Mouse (Mus musculus) limb, embryonic 14.5 days (tissue): ENCODE measurements around the gene Hsd17b2. TPM values are rescaled to one million over a fixed set of nuclear protein-coding genes. Genes with fewer than 3 reads are reported as not detected.

Source experiments
- ATAC-seq: fragments of 200-750 bp; cut with Nextera tagmentation; 2 replicates; pipeline ENCODE4 v1.8.0; 2017; ENCODE audit warnings: low read depth, moderate number of reproducible peaks, moderate TSS enrichment; ENCODE audit not compliant: low FRiP score
- DNase-seq: peaks from one replicate; pipeline ENCODE4 v3.0.0-alpha.2; 2015; ENCODE audit warnings: low spot score
- H3K27ac ChIP-seq: fragments of 300-500 bp; sonication (generic); replicated peaks from 2 replicates; pipeline ENCODE4 v1.5.1; 2014; ENCODE audit warnings: low read depth, mild to moderate bottlenecking, low read length, moderate library complexity, mixed read lengths
- H3K27me3 ChIP-seq: fragments of 300-500 bp; sonication (generic); 2 replicates; pipeline ENCODE4 v1.6.1; 2014; ENCODE audit warnings: low read length, mixed read lengths; ENCODE audit not compliant: control insufficient read depth, insufficient read depth
- H3K36me3 ChIP-seq: fragments of 300-500 bp; sonication (generic); 2 replicates; pipeline ENCODE4 v1.6.1; 2014; ENCODE audit warnings: mild to moderate bottlenecking, low read length, moderate library complexity, mixed read lengths; ENCODE audit not compliant: control insufficient read depth, insufficient read depth
- H3K4me1 ChIP-seq: fragments of 300-500 bp; sonication (generic); 2 replicates; pipeline ENCODE4 v1.6.1; 2014; ENCODE audit warnings: antibody characterized with exemption, low read length, mixed read lengths; ENCODE audit not compliant: control insufficient read depth, insufficient read depth
- H3K4me2 ChIP-seq: fragments of 300-500 bp; sonication (generic); replicated peaks from 2 replicates; pipeline ENCODE4 v1.6.1; 2014; ENCODE audit warnings: low read depth, mild to moderate bottlenecking, low read length, moderate library complexity; ENCODE audit not compliant: severe bottlenecking
- H3K4me3 ChIP-seq: fragments of 300-500 bp; sonication (generic); replicated peaks from 2 replicates; pipeline ENCODE4 v1.5.1; 2014; ENCODE audit warnings: low read length
- H3K9ac ChIP-seq: fragments of 300-500 bp; sonication (generic); 2 replicates; pipeline ENCODE4 v1.6.1; 2014; ENCODE audit warnings: mild to moderate bottlenecking, low read depth, low read length, moderate library complexity; ENCODE audit not compliant: severe bottlenecking
- H3K9me3 ChIP-seq: fragments of 300-500 bp; sonication (generic); 2 replicates; pipeline ENCODE4 v1.6.1; 2016; ENCODE audit warnings: low read length; ENCODE audit not compliant: control insufficient read depth
- POLR2A ChIP-seq: fragments of 200-500 bp; IDR thresholded peaks from 2 replicates; pipeline ENCODE4 v1.8.0; 2012; ENCODE audit warnings: inconsistent platforms, mild to moderate bottlenecking, moderate library complexity, borderline replicate concordance; ENCODE audit not compliant: insufficient read depth, insufficient read length; ENCODE audit errors: extremely low read depth
- WGBS: fragments of 180-500 bp; shearing (Covaris S2); extraction: QIAGEN DNeasy Blood & Tissue Kit; methylation state at CpG from one replicate; pipeline ENCODE4 v1.1.7; 2014; 5-methylcytosine and 5-hydroxymethylcytosine counted together
- polyA plus RNA-seq, 2 experiments: library from polyadenylated mRNA; depleted of rRNA in 1 of 2; stranded (reverse) in 1 of 2; unstranded in 1 of 2; fragments of >200 nt; fragmentation: Nextera tagmentation in 1 of 2; extraction: Ambion mirVana in 1 of 2; gene quantifications; 2 replicates each; pipeline versions ENCODE4 v1.2.1 to v1.2.3; 2012 to 2014

Hsd17b2 gene
- polyA plus RNA-seq, 2 experiments, result 0.21 TPM; not detected in 1

DNA sequence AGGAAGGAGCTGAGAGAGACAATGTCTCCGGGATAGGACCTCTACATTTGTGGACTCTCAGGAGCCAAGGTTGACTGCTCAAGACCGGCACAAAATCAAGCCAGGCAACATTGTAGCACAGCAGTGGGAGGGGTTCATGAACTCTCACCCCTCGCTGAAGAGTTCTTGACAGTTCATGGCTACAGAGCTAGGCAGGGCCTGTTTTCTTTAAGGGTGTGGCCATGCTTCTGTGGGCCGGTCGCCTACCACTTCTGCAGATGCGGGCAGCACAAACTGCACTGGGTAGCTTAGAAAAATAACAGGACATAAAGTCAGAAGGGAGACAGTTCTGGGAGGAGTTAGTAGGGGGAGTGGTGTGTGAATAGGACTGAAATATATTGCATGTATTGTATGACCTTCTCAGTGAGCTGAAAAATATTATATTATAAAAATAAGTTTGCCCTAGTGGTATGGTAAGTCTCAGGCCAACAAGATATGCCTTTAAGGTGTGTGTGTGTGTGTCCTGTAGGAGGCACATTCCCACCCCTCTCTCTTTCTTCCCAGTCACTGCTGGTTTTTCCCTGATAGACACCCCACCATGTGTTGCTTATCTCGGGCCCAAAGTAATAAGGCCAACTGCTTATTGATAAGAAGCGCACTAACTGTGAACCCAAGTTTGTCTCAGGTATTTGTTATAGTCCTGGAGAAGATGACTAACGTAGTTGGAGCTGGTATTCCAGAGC is 69.6 kb downstream of the Hsd17b2 start:
- H3K27ac ChIP-seq, result no peak overlapping the region
- no peak overlapping the region for H3K4me2 ChIP-seq
- 76% methylated on average over 9 of the region's 9 CpGs for WGBS
- DNase-seq (no peak), ATAC-seq (no peak)
- H3K4me3 ChIP-seq, result no peak overlapping the region
- H3K36me3 ChIP-seq, result no peaks in the 10 kb centered on the region
- no peak overlapping the region for H3K9ac ChIP-seq
- no peaks in the 10 kb centered on the region for H3K27me3 ChIP-seq
- no peaks in the 10 kb centered on the region for H3K9me3 ChIP-seq
- no peaks in the 10 kb centered on the region for H3K4me1 ChIP-seq
- no peak for TF ChIP-seq POLR2A

DNA sequence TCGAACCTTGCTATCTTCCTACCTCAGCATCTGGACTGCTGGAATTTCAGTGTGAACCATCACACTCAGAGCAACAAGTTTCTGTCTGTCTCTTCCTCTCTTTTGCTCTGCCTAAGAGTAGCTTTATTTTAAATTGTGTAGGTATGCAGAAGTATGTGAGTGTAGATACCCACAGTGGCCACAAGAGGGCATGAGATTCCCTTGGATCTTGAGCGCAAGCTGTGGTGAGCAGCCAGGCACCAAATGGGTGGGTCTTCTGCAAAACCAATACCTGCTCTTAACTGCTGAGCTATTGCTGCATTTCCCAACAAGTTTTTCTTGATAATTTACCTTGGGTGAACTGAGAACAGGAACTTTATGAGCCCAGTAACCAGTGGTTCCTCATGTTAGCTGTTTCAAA is 70.4 kb downstream of the Hsd17b2 start:
- WGBS, result 70% methylated on average over 2 of the region's 2 CpGs
- Histone ChIP-seq H3K4me3 (no peak overlapping the region), H3K9ac (no peak overlapping the region), H3K27me3 (no peaks in the 10 kb centered on the region), H3K36me3 (no peaks in the 10 kb centered on the region), H3K27ac (no peak overlapping the region), H3K4me2 (no peak overlapping the region), H3K9me3 (no peaks in the 10 kb centered on the region), H3K4me1 (no peaks in the 10 kb centered on the region)
- TF ChIP-seq POLR2A, result no peak
- peak; percentile 24 for DNase-seq
- no peak for ATAC-seq

DNA sequence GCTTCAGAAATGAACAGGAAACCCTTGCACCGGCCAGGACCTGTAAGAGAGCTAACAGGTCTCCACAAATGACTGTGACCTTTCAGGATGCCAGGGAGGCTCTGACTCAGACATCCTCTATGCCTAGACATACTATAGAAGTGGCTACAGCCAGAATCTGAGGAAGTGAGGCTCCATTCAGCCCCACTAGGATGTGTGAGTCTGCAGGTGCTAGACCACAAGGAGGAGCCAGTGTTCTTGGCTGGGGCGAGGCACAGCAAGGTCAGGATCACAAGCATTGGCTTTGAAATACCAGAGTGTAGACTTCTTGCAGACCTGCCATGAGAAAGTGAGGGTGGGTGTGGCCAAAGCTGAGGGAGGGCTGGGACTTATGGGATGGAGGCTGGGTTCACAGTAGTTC is 70.9 kb downstream of the Hsd17b2 start:
- Histone ChIP-seq H3K36me3 (no peaks in the 10 kb centered on the region), H3K4me3 (no peak overlapping the region), H3K4me1 (no peaks in the 10 kb centered on the region), H3K9ac (no peak overlapping the region), H3K4me2 (no peak overlapping the region), H3K27me3 (no peaks in the 10 kb centered on the region), H3K27ac (no peak overlapping the region), H3K9me3 (no peaks in the 10 kb centered on the region)
- WGBS, result 59% methylated on average over 2 of the region's 2 CpGs
- TF ChIP-seq POLR2A, result no peak
- no peak for DNase-seq
- ATAC-seq, result no peak

DNA sequence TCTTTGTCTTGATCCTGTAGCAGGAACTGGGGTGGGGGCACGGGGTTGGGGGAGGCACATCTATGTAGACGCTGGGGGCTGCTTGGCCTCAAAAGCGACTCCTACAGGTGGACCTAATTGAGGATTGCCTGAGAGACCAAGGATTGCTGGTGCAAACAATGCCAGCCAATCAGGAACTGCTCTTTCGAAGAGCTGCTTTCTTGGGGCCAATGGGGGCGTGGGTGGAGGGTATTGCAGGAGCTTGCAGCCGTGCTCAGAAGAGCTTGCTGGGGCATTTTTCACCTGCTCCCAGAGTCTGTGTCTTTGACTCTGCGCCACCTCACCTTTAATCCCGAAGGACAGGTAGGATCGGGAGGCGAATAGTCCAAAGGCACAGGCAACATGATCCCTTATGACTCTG is 73.9 kb downstream of the Hsd17b2 start:
- Histone ChIP-seq H3K9me3 (no peaks in the 10 kb centered on the region), H3K27ac (no peak overlapping the region), H3K36me3 (no peaks in the 10 kb centered on the region), H3K27me3 (no peaks in the 10 kb centered on the region), H3K4me1 (no peaks in the 10 kb centered on the region), H3K9ac (no peak overlapping the region), H3K4me3 (no peak overlapping the region), H3K4me2 (no peak overlapping the region)
- ATAC-seq, result no peak
- no peak for DNase-seq
- 46% methylated on average over 10 of the region's 10 CpGs for WGBS
- no peak for TF ChIP-seq POLR2A

DNA sequence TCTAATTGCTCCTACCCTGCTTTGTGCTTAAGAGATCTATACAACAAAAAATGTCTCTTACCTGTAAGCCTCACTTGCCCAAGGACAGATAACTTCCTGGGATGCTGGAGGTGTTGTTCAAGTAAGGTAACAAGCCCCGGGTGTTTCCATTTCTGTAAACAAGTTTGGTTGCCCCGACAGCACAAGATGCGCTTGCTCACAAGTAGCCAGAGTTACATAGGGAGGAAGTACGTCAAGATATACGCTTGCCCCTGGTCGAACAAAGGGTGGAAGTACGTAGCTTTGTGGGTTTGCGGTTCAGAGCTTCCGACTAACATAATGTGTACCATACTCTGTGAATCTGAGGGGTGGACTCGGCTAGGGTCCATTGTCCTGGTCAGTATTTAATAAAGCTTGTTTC is 74.4 kb downstream of the Hsd17b2 start:
- Histone ChIP-seq H3K4me3 (no peak overlapping the region), H3K9ac (no peak overlapping the region), H3K27me3 (no peaks in the 10 kb centered on the region), H3K4me1 (no peaks in the 10 kb centered on the region), H3K27ac (no peak overlapping the region), H3K36me3 (no peaks in the 10 kb centered on the region), H3K9me3 (no peaks in the 10 kb centered on the region), H3K4me2 (no peak overlapping the region)
- TF ChIP-seq POLR2A, result no peak
- DNase-seq (no peak), ATAC-seq (no peak)
- WGBS, result 82% methylated on average over 10 of the region's 10 CpGs
